Mouse (Mus musculus) midbrain, embryonic 15.5 days (tissue): ENCODE measurements at regions not wholly inside any gene's neighbourhood (a gene's known extent, or its start where the extent isn't known, plus 50 kb on each side); places are given as distances from the start of the nearest gene placed in this dataset.

Source experiments
- ATAC-seq: fragments of 200-750 bp; cut with Nextera tagmentation; replicated peaks from 2 replicates; pipeline ENCODE4 v1.8.0; 2017; ENCODE audit warnings: moderate TSS enrichment
- H3K27ac ChIP-seq: fragments of 300-500 bp; sonication (generic); 2 replicates; pipeline ENCODE4 v1.5.1; 2015; ENCODE audit warnings: mild to moderate bottlenecking, inconsistent platforms
- H3K27me3 ChIP-seq: fragments of 300-500 bp; sonication (generic); replicated peaks from 2 replicates; pipeline ENCODE4 v1.6.1; 2015; ENCODE audit warnings: inconsistent platforms
- H3K36me3 ChIP-seq: fragments of 300-500 bp; sonication (generic); replicated peaks from 2 replicates; pipeline ENCODE4 v1.6.1; 2015; ENCODE audit warnings: inconsistent platforms
- H3K4me1 ChIP-seq: fragments of 300-500 bp; sonication (generic); 2 replicates; pipeline ENCODE4 v1.6.1; 2015; ENCODE audit warnings: inconsistent platforms
- H3K4me2 ChIP-seq: fragments of 300-500 bp; sonication (generic); 2 replicates; pipeline ENCODE4 v1.6.1; 2015; ENCODE audit warnings: inconsistent platforms, mild to moderate bottlenecking, moderate library complexity
- H3K4me3 ChIP-seq: fragments of 300-500 bp; sonication (generic); 2 replicates; pipeline ENCODE4 v1.5.1; 2015; ENCODE audit warnings: mild to moderate bottlenecking, inconsistent platforms
- H3K9ac ChIP-seq: fragments of 300-500 bp; sonication (generic); 2 replicates; pipeline ENCODE4 v1.6.1; 2015; ENCODE audit warnings: mild to moderate bottlenecking, inconsistent platforms
- H3K9me3 ChIP-seq: fragments of 300-500 bp; sonication (generic); 2 replicates; pipeline ENCODE4 v1.6.1; 2016; ENCODE audit warnings: inconsistent platforms
- WGBS: fragments of 180-500 bp; shearing (Covaris S2); methylation state at CpG from one replicate; pipeline ENCODE4 v1.1.7; 2015; ENCODE audit warnings: mixed read lengths; 5-methylcytosine and 5-hydroxymethylcytosine counted together

- Histone ChIP-seq H3K4me1 (0 out of 2 replicates have a peak, but pooled peaks cover 5% of the 10 kb centered on the region), H3K4me2 (no peak overlapping the region), H3K36me3 (no peaks in the 10 kb centered on the region), H3K9ac (no peak overlapping the region), H3K27ac (no peak overlapping the region), H3K27me3 (no peaks in the 10 kb centered on the region), H3K4me3 (no peak overlapping the region), H3K9me3 (no peaks in the 10 kb centered on the region)
- 17% methylated on average over 7 of the region's 7 CpGs for WGBS
- 0 out of 2 replicates have a peak, but pooled peaks have one; percentile 24 for ATAC-seq
These were observed 60.1 kb upstream of the Fam13c start for GRCm38 (mm10) chr10:70380041-70380651.

- ATAC-seq, result no peak
- Histone ChIP-seq H3K9ac (no peak overlapping the region), H3K27ac (no peak overlapping the region), H3K4me1 (0 out of 2 replicates have a peak, but pooled peaks cover 5% of the 10 kb centered on the region), H3K9me3 (no peaks in the 10 kb centered on the region), H3K4me2 (no peak overlapping the region), H3K36me3 (no peaks in the 10 kb centered on the region), H3K4me3 (no peak overlapping the region), H3K27me3 (no peaks in the 10 kb centered on the region)
- 92% methylated on average over 4 of the region's 4 CpGs for WGBS
These were observed 55.6 kb upstream of the Fam13c start for GRCm38 (mm10) chr10:70384689-70385088.

- no peaks in the 10 kb centered on the region for H3K27me3 ChIP-seq
- no peaks in the 10 kb centered on the region for H3K4me1 ChIP-seq
- no peaks in the 10 kb centered on the region for H3K36me3 ChIP-seq
- no peak for ATAC-seq
- no peaks in the 10 kb centered on the region for H3K9me3 ChIP-seq
- 90% methylated on average over 5 of the region's 5 CpGs for WGBS
- H3K4me2 ChIP-seq, result no peak overlapping the region
- no peak overlapping the region for H3K27ac ChIP-seq
- H3K9ac ChIP-seq, result no peak overlapping the region
- H3K4me3 ChIP-seq, result no peak overlapping the region
These were observed 52.6 kb upstream of the Fam13c start for GRCm38 (mm10) chr10:70387729-70388128.
